Mouse (Mus musculus) brain, adult 2 months (tissue): Measurements from ENCODE around the gene Tnfsf8.

Source experiments
- DNase-seq: peaks from one replicate; pipeline ENCODE4 v3.0.0; 2011; ENCODE audit warnings: low read depth, low spot score

Gene Tnfsf8

DNA sequence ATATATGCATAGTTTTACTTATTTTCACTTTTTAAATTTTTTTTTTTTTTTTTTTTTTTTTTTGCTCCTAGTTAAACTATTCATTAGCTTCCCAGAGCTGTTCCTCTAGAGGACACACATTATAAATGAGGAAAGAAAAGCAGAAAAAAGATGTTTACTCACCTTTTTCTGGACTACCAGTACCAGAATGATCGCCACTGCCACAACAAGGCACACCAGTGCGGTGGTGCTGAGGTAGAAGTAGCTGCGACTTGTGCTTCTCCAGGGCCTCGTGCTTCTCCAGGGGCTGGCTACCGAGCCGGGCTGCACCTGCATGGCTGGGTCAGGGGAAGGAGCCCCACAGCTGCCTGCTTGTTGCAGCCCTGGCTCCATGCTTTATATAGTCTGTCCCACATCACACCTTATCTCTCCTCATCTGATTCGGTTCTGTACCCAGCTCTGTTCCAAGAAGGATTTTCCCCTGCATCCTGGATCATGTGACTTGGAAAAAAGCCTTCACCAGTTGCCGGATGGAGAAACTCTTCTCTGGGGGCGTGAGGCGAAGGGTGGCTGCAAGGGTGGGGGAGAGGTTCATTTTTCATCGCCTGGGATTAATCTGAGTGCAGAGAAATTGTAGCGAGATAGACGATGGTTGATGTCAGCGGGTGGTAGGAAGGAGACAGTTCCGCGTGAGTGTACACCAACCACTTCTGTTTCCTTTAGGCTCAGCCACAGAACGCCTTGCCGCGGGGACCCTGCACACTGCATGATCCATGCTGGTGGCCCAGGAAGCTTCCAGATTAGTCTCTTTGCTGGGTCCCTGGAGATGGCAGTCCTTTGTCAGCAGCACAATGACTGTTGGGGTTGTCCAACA, at the start of gene Tnfsf8:
Gene Tnfsf8, minus strand, starts transcription at position 660 of the 853 bp plus-strand sequence.
- DNase-seq, result no peak

DNA sequence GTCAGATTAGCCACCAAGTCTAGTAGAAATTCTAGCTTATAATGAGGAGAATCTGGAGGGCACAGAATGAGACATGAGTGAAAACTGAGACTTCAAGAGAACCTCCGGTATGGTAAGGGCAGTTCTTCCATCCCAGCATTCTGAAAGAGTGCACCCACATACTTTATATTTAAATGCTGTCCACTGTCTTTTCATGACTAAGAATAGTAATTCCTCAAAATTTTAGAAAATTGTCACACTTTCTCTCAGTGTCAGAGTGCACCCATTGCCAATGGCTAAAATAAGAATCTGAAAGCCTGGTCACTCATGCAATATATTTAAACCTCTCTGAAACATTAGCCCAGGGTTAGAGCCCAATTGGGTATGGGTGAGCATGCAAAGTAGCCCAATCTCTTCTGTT, 47.4 kb upstream of the Tnfsf8 start:
- no peak for DNase-seq

DNA sequence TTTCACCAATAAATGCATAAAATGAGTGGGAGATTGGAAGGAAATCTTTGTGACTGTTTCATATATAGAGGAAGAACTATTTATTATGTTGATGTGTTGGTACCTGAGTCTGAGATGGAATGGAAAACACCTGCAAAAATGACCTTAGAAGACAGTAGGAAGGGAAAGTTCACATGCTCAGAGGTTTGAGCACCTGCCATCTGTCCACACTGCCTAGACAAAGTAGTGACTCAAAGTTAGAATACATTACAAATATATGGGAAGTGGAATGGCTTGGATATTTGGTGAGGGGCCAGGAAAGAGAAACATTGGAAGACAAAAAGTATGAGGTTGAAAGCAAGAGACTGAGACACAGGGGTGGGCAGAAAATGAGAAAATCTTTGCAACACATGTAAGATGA, 46.3 kb upstream of the Tnfsf8 start:
- DNase-seq, result no peak

DNA sequence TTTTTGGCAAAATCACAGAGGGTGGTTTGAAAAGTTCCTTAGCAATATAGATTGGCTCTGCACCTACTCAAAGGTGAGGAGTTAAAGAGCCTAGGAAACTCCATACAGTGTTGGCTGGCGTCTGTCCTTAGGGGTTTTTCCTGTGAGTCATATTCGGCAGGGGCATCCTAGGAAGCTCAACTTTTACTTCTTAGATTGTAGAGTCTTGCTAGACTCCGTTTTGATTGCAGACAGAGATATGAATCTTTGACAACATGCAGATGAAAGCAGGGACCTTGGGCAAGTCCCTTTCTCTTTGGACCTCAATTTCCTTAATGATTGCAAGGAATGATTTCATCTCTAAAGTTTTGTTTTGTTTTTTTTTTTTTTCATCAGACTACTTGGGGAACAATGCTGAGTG, 44.9 kb upstream of the Tnfsf8 start:
- DNase-seq, result no peak

DNA sequence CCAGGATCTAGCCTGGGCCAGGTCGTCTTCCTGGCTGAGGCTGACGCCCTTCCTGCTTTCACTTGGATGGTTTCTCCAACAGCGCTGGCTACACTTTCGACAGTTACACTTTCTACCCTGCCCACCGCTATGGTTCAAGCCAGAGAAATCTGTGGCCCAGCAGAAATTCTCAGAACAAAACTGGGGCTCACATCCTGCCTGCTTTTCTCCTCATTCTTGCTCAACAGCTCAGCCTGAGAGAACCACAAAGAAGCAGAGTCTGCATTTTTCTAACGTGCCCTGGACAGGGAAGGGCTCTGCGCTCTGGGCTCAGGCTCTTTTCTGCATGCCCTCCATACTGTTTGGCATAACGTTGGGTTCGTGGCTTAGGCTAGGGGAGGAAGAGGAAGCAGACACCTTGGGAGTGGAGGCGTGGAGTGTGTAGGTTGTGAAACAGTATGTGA, 38.0 kb upstream of the Tnfsf8 start:
- DNase-seq, result peak; percentile 19

DNA sequence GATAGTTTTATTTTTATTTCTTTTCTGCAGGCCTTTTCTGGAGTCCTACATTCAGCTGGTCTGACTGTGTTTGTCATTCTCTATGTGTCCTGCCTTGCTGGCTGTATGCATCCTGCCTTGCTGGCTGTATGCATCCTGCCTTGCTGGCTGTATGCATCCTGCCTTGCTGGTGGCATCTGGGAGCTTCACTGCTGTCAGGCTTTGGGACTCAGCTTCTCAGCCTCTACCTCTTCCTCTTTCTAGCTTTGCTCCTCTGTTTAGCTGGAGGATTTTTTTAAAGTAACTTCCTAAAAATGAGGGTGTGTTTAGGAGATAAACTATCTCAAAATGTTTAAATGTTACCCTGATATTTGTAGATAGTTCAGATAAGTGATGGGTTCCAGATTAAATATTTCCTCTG, 36.0 kb upstream of the Tnfsf8 start:
- no peak for DNase-seq

DNA sequence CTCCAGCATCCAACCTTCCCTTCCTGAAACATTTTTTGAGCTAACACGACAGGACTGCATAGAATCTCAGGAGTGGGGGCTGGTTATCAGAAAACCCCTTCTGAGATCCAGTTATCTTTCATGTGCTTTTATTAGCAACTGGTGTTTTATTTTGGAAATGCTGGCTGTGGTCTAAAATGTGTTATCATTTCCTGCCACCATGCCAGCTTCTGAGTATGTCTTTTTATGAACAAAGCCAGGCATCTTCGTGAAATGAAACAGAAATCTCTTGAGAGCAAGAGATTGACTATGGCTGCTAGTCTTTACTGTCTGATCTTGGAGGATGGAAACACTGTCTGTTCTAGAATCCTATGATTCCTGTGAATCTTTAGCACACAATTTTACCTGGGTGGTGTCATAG, 25.0 kb upstream of the Tnfsf8 start:
- no peak for DNase-seq

DNA sequence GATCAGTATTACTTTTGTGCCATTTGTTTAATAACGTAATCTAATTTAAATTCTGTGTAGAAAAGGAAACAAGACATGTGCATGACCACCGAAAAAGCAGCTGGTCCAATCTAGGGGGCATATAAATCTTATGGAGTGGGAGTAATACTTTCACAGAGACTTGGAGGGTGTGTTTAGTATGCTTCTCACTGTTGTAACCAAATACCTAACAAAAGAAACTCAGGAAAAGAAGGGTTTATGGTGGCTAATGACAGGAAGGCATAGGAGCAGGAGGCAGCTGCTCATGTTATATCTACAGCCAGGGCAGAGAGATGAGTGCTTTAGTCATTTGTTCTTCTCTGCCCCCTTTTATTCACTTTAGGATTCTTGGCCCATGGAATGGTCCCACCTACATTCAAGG, 15.6 kb upstream of the Tnfsf8 start:
- DNase-seq, result no peak

DNA sequence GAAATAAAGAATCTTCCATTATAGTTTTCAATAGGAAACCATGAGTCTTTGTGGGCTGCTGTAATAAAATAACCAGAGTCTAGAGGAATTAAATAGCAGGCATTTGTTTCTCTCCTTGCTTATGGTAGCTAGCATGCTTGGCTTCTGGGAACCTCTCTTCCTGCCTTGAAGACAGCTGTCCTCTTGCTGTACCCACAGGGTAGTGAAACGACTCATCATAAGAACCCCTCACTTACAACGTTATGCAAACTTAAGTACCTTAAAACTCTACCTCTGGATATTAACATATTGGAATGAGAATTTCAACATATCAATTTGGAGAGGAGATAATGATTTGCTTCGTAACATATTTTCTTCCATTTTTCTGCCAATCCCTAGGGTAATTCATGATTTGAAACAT, 14.3 kb upstream of the Tnfsf8 start:
- no peak for DNase-seq

DNA sequence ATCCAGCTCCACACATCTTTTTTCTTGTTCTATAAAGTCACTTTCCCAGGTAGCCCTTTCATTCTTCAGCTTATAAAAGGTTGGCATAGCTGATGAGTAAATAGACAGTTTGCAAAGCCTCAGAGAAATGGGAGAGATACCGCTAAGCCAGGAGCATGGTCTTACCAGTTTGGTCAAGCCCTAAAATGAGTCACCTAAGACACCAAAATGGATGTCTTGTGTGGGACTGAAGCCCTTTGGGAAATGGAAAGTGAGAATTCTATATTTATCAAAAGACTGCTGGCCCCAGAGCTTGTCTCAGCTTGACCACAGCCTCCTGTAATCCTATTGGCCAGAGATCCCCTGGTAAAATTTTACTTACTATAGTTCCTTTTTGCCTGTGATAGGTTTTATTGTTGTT, 9.5 kb upstream of the Tnfsf8 start:
- DNase-seq, result no peak

DNA sequence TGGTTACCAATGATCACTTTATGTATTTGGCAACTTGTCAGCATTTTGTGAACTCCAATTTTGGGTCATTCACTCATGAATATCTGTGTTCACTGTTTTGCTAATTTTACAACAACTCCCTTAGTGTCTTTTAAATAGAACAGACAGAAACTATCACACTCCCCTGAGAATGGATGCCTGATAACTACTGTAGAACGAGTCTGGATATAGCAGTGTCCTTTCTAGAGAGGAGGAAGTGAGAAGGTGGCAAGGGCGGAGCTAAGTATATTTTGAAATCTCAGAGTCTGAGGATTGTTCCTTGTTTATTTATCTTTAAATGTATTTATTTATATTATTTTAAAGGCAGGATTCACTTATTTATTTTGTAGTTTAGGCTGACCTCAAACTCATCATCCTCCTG, 7.6 kb upstream of the Tnfsf8 start:
- DNase-seq, result no peak

DNA sequence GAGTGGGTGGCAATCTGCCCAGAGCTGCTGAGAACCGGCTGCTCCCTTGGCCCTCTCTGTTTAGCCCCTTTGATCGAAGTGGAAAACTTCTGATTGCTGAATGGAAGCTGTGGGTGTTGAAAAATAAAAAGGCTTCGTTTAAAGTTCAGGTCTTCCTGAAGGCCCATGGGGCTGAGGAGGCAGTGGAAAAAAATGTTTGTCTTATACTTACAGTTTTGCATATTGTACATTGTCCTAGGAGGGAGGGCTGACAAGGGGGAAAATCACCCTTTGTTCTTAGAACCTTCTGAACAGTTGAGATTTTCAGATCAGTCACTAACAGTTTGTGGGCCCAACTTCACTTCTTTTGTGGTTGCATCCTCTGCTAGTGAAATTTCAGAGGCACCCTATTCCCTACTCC, 1.8 kb upstream of the Tnfsf8 start:
- DNase-seq, result no peak

DNA sequence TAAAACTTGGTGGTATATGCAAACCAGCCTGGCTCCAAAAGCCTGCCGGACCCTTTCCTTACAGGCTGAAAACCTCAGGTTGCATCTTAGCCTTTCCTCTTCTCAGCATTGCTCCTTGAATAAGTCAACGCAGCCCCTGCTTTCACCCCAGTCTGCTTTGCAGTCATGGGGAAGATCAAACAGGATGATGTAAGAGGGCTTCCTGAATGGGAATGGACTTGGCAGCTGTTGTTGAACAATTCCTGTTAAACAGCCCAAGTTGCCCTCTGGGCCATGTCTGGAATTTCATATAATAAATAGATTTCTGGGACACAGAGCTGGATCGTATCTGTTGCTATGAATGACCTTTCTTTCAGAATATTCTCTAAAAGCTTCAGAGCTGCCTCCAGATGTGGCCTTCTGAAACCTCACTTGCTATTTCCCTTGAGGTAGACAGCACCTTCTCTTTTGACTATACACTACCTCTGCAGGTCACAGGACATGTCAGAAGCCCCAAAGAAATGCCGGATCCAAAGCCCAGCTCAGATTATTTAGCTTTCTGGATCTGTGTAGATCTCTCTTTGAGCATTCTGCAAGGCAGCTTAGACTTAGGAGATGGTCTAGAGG, 1.0 kb upstream of the Tnfsf8 start:
- DNase-seq, result no peak

DNA sequence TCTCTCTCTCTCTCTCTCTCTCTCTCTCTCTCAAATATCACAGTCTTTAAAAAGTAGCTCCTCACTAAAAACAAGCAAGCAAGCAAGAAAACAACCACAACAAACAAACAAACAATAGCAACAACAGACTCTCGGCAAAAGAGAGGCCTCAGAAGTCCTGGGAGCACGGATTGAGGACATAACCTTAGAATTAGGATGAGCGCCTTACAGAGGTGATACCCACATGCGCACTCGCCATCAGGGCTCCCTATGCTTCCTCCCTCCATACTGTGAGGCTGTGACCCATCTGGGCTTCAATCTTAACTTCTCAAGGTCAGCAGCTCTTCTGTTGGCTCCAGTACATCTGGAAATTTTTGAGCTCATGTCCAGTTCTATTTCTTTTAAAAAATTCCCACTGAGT, 911 bp downstream of the Tnfsf8 start:
- no peak for DNase-seq

DNA sequence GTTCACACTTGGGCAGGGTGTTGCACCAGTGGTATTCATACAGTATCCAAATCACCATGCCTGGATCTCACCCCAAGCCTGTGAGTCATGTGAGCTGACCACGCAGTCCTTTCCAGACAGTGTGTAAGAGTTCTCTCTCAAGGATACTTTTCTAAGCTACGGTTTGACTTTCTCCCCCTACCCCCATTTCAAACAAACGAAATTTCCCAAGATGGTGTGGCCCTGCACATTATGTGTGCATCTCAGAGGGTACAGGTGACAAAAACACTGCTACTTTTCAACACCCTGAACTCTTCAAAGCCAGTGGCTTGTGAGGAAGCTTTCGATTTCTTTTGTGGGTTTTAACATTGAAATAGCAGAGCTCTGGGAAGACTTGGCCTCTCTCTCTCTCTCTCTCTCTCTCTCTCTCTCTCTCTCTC, 1.4 kb downstream of the Tnfsf8 start:
- DNase-seq, result no peak

DNA sequence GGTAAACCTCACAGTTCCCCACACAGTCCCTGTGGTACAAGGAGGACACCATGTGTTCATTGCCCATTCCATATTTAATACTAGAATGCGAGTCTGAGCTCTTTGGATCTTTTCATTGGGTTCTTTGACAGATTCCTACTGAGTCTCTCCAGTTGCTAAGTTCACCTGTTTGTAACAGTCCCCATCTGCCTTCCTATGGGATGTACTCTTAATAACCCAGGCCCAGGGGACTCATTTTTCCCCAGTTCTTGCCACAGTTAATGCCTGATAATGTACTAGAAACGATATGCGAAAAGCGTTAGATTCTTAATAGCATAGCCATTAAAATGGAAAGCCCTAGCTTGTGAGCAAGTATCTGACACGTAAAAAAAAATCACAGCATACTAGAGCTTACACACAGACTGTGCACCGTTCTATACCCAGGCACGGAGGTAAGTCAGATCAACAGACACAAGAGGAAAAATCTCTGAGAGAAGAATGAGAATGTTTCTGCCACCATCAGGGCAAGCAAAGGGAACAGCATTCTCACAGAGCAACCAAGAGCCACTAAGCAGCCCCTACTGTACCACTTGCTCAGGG, 2.4 kb downstream of the Tnfsf8 start:
- DNase-seq, result no peak

DNA sequence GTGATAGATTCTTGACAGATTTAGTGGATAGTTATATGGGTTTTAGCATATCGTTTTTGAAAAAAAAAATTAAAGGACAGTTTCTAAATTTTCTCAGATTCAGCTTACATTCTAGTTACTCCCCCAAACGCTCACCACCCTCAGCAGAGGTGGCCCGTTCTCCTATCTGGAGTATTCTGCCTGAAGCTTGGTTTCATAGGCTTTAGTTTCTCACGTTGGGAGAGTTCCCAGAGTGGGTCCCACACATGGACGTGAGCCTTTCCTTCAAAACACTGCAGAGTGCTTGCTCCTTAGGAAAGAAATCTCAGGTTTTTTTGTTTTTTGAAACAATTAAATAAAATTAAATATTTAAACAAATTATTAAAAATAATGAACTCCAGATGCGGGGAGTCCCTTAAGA, 4.4 kb downstream of the Tnfsf8 start:
- DNase-seq, result no peak

DNA sequence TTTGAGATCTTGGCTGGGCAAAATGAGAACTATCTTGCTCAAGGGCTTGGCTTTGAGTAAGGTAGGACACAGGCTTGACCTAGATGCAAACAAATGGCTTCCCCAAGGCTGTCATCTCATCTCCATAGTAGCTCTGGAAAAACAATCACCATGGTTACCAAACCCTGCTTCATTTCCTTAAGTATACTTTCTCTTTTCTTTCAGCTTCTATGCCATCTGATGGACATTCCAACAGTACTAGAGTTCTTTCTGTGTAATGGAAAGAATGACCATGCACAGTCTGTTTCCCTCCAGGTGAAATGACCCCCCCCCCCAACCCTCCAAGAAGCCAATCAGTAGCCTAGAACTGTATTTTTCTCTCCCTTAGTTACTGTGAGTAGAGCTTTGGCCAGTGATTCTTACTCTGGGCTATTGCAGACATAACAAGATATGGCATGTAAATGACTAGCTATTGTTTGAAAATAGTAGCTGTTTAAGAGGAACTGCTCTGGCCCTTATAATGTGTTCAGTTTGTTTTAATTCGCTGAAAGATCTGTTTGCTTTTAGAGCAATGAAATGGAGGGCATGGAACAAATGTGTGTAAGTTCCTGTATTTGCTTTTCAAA, 7.3 kb downstream of the Tnfsf8 start:
- DNase-seq, result peak; percentile 48

DNA sequence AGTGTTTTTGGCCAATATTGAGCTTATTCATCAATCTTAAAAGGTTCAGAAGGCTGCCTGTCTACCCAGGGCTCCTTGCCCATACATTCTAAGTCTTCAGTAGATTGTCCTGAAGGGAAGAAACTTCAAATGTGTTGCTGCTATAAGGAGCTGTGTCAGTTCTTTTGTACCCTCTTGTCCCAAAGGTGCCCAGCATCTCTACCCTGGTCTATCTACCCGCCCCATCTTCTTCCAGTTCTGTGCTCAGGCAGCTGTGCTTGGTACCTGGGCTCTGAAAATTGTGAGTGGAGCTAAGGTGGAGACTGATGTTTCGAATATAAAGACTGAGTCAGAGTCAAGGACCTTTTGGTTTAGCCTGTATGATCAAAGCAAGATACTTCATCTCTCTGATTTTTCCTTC, 11.1 kb downstream of the Tnfsf8 start:
- DNase-seq, result no peak

DNA sequence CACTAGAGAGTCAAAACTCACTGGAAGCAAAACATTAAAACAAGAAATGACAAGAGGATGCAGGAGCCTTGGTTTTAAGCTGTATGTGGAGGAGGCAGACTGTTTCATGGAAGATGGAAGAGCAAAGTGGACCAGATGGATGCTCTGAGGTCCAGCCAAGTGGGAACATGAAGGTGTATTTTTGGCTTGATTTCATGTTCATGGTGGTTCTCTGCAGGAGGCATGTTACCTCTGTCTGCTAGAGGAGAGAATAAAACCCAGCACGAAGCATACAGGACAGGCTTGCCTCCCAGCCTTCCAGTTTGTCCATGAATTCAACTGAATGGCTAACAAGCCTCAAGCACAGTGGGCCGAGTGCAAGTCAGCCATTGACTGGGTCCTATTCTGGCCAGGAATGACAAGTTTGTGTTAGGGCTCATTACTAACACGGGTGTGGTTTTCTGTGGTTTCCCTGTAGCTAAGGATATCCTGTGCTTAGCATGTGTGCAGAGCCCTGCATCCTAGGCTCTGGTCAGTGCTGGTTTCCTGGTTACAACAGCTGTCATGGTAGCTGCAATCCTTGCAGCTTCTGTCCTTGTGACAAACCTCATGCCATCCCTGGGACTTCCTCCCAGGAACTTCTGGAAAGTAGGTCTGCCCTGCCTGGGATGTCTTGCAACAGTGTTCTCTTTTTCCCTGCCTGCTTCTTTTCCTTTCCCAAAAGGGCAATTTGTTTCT, 14.1 kb downstream of the Tnfsf8 start:
- DNase-seq, result peak; percentile 84

DNA sequence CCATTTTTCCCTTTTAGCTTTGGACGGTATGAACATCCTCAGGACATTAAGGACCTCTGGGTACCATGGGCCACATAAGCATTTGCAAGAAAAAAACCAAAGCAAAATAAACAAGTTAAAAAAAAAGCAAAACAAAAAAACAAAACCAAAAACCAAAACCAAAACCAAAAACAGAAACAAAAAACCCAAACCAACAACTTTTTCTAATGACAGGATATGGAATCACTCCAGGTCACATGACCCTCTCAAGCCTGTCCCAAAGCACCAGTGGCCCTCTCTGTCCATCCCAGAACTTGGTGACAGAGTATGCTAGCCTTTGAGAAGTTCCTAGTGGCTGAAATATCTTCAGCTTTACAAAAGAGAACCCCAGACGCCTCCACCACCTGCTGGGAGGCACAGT, 15.4 kb downstream of the Tnfsf8 start:
- no peak for DNase-seq

DNA sequence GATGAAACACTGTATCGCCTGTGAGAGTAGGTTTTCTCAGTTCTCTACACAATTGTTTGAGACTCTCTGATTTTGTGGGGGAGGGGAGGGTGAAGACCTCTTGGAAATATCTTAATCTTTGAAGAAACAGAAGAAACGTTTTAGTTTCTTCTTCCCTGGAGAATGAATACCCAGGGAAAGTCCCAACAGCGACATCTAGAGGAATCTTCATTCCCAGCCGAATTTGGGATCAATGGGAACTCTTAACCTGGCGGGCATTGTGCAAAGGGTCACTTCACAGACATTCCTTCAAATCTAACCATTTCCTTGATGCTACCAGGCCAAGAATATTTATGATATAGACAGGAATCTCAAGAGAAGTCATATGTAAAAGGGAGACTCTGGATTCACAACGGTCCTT, 17.2 kb downstream of the Tnfsf8 start:
- peak; percentile 49 for DNase-seq
